Mouse (Mus musculus) left cerebral cortex, adult 8-10 months (tissue): ENCODE measurements around the gene March9. TPM values are rescaled to one million over a fixed set of nuclear protein-coding genes. Genes with fewer than 3 reads are reported as not detected.
"Not testable (repeated sequence)": the region's sequence is repeated elsewhere in the genome, so short reads cannot be mapped to it uniquely, and the experiment has no call there.

Experiments
- DNase-seq, 2 experiments: peaks; one replicate each; pipeline ENCODE4 v3.0.0; 2022; ENCODE audit warnings: low spot score in 2 of 2
- total RNA-seq, 4 experiments: library from RNA; stranded (reverse); gene quantifications; 2 replicates each; pipeline ENCODE4 v1.2.4; 2022

The March9 gene
- total RNA-seq, 4 experiments from 2014 or later, result 19.8 to 21.5 (median 21.2) TPM

DNA sequence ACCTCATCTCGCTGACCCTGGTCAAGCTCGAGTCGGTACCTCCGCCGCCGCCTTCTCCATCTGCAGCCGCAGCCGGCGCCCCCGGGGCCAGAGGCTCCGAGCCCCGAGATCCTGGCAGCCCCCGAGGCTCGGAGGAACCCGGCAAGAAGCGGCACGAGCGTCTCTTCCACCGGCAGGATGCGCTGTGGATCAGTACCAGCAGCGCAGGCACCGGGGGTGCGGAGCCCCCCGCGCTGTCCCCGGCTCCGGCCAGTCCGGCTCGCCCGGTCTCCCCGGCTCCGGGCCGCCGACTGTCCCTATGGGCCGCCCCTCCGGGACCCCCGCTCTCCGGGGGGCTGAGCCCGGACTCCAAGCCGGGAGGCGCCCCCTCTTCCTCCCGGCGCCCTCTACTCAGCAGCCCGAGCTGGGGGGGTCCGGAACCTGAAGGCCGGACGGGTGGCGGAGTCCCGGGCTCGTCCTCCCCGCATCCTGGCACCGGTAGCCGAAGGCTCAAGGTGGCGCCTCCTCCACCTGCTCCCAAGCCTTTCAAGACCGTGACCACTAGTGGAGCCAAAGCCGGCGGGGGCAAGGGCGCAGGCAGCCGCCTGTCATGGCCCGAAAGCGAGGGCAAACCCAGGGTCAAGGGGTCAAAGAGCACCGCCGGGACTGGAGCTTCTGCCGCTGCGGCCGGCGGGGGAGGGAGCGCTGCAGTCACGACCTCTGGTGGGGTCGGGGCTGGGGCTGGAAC lies 19.8 kb upstream of the March9 start:
- DNase-seq, result no peak

DNA sequence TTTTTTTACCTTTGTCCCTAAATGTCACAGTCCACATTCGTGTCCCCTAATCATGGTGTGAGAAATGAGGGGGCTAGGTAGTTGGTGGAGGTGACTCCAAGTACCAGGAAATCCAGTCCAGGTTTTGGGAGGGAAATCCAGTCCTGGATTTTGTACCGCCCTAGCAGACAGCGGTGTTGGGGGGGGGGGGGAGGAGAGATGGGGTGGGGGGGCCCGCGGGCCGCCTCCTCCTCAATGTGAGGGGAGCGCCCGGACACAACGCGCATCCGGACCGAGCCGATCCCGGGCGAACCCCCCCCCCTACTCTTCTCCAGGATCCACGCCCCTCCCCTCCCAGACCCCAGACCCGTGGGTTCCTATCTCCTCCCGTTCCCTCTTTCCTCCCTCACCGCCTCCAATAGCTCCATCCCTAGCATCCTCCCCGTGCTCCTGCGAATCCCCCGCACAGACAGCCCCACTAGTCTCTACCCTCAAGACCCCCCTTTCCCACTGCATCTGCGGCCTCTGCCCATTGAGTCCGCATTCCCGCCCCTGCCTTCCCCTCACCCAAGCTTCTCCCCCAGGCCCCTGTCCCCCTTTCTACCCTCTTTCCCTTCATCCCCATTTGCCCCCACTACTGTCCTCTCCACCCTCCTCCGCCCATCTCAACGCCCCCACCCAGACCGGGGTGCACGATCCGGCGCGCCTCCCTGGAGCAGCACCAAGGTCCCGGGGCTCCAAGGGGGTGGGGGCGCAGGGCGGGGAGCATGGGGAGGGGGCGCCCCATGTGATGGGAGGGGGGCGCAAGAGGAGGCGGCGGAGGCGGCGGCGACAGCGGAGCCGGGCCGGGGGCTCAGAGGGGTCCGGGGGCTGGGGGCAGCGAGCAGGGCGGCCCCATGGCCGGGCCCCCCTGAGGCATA lies 18.9 kb upstream of the March9 start:
- no peak for DNase-seq

GRCm38 (mm10) chr10:127078001-127078676 lies 18.2 kb upstream of the March9 start:
- DNase-seq, result peak in 1 of 2 experiments; percentile 86

DNA sequence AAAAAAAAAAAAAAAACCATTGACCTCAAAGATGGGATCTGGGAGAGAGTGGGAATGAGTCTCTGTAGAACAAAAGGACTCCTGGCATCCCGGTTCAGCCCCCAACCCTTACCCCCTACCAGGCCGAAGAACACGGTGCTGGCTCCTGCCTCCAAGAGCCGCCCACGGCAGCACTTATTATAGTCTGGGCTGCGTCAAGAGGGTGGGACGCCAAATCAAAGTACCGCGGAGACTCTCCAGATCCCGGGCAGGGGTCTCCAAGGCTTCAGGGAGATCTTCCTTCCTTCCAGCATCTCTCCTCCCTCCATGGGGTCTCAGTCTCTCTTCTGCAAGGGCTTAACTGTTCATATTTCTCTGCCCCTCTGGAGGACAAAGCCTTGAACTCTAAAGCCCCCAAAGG lies 17.5 kb upstream of the March9 start:
- no peak for DNase-seq

DNA sequence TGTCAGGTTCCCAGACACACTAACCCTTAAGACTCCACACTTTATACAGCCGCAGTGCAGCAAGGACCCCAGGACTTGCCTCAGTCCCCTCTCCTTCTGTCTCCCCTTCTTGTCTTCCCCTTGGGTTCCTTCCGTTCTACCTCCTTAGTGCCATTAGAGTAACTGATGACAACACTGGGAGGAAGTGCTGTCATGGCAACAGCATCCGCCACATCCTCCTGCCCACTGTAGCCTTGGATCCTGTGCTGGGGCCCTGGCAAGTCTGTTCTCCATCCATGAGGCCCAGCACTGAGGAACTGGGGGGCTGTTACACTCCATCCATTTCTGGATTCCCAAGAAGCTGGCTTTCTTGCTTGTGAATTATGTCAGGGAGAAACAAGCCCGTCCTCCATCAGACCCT lies 16.1 kb upstream of the March9 start:
- DNase-seq, result no peak

DNA sequence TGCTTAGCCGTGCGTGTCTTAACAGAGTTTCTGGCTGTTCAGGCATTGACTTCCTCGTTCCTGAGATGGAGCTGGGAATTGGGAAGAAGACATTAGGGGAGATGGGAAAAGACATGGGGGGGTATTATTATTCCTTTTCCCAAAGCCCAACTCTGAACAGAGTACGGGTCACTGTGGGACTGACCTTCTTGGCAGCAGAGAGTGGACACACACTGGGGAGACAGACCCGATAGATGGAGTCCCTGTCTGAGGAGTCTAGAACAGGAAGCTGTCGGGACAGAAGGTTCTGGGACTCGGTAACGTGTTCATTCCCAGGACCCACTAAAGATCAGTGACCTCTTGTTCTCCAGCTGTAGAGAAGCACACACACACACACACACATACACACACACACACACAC lies 15.7 kb upstream of the March9 start:
- no peak for DNase-seq

GRCm38 (mm10) chr10:127075080-127075479 lies 15.1 kb upstream of the March9 start, which contains the start of gene Agap2:
TSS of gene Agap2 (plus strand) at chr10:127075284.
- no peak for DNase-seq

DNA sequence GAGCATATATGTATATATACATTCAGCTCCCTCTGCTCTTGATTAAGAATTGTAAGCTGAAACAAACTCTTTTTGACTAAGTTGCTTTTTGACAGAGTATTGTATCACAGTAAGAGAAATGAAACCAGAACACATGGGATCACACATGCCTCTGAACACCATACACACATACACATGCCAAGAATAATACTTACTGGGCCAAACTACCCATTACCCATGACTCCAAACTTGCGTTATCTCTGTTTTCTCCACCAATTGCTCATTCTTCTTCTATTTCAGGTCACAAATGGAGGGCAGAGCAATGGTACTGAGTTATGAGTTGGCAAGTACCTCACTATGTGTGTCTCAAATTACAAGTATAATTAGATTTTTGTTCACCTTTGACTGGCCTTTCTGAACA lies 14.0 kb upstream of the March9 start:
- no peak for DNase-seq

GRCm38 (mm10) chr10:127072969-127073368 lies 13.0 kb upstream of the March9 start:
- DNase-seq, result not testable (repeated sequence)

DNA sequence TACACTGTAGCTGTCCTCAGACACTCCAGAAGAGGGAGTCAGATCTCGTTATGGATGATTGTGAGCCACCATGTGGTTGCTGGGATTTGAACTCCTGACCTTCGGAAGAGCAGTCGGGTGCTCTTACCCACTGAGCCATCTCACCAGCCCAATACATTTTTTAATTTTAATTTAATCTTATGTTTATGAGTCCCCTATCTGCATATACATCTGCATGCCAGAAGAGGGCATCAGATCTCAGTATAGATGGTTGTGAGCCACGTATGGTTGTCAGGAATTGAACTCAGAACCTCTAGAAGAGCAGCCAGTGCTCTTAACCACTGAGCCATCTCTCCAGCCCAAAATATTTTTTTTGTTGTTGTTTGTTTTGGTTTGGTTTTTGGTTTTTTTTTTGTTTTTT lies 12.3 kb upstream of the March9 start:
- DNase-seq, result not testable (repeated sequence)

- no peak for DNase-seq
These were observed 11.2 kb upstream of the March9 start for GRCm38 (mm10) chr10:127071203-127071602.

DNA sequence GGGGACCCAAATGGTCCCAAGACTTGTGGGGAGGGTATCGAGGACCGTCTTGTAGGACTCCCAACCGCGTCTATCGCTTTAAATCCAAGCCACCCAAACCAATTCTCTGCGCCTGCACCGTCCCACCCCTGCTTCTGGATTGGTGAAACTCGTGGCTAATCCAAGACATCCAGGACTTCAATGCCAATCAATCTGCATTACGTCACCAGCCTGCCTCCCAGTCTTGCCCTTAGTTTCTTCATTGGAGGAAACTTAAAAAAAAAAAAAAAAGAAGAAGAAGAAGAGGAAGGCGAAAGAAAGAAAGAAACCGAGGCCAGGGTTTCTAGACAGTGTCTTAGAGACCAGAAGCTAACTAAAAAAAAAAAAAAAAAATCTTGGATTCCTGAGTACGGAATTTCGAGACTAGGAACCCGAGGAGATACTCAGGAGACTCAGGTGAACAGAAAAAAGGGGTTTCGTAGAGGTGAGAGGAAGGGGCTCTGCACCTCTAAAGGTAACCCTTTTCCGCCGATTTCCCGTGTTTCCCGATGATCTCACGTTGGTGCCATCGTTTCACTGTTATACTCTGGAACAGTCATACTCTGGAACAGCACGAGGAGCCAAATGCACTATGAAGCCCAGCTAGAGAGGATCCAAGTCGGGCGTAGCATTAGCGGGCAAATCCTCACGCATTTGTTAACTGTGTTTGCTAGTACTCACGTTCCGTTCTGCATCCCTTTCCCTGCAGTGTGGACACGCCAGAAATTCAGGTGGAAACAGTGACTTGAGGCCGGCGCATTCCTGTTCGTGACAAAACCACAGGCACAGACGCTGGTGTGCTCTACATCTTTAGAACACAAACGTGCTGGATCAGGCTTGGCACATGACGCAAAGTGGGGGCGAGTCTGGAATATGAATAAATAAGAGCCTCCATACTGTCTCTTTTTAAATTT lies 10.5 kb upstream of the March9 start, which contains the start of gene Tspan31:
Gene Tspan31 (minus strand): TSS at position 75 of the 932 bp plus-strand sequence.
- DNase-seq, result peak; percentile 84 to 95

DNA sequence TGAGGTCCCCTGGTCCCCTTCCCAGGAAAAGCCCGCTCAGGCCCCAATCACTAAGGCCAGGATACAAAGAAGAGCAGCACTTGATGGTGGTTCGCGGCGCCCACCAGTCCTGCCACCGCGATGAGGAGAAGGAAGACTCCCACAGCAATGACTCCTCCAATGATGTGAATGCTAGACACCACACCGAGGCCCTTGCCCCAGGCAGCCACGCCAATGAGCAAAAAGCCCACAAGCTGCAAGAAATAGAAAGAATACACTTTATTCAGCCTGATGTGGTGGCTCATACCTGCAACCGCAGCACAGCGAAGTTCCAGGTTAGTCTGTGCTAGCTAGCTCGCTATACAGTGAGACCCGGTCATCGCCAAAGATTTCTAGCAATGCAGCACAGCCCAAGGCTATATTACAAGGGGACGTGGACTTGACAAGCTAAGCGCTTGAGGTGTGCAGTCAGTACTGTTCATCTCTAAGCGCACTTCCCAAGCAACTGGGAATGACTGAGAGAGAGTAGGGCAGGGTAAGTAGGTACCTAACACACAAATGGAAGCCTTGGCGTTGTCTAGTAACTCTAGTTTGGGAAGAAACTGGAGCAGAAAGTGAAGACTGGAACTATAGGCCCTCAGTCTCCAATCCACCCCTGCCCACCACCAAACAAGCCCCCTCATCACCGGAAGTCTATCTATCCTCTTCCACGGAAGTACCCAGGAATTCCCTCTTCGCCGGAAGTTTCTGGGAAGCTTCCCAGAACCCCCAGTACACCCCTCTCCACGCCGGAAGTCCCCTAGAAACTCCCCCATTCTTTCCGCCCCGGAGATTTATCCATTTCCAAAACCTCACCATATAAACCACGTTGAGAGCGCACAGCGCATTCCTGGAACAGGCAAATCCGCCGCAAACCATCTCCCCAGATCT lies 9.6 kb upstream of the March9 start:
- DNase-seq, result no peak

DNA sequence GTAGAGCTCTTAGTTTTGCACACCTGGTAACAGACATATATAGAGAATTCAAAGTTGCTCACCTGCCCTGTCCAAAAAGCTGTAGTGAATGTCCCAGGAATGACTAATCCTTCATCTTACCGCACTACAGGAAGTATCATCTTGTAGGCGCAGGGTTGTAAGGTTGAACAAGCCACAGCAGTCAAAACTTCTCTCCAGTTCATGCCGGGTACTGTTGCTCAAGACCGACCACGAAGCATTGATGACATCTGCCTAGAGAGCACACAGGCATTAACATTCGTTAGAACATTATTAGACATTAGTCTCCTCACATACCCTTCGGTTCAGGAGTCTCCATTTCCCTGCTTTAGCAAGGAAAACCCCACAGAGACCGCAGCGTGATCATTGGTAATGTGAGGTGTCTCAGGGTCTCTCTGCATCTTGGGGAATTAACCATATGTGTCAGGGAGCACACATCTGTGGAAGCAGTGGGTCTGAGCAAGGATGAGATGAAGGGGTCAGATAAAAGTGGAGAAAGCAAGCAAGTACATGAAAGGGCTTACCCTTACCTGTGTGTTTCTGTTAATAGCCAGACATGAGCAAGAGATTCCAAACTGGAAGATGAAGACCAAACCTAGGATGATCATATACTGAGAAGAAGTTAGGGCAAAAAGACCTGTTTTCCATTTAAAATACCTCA lies 8.5 kb upstream of the March9 start:
- DNase-seq, result no peak

- DNase-seq, result no peak
These were observed 6.6 kb upstream of the March9 start for GRCm38 (mm10) chr10:127066519-127067018.

- no peak for DNase-seq
These were observed 6.0 kb upstream of the March9 start for GRCm38 (mm10) chr10:127065981-127066380.

DNA sequence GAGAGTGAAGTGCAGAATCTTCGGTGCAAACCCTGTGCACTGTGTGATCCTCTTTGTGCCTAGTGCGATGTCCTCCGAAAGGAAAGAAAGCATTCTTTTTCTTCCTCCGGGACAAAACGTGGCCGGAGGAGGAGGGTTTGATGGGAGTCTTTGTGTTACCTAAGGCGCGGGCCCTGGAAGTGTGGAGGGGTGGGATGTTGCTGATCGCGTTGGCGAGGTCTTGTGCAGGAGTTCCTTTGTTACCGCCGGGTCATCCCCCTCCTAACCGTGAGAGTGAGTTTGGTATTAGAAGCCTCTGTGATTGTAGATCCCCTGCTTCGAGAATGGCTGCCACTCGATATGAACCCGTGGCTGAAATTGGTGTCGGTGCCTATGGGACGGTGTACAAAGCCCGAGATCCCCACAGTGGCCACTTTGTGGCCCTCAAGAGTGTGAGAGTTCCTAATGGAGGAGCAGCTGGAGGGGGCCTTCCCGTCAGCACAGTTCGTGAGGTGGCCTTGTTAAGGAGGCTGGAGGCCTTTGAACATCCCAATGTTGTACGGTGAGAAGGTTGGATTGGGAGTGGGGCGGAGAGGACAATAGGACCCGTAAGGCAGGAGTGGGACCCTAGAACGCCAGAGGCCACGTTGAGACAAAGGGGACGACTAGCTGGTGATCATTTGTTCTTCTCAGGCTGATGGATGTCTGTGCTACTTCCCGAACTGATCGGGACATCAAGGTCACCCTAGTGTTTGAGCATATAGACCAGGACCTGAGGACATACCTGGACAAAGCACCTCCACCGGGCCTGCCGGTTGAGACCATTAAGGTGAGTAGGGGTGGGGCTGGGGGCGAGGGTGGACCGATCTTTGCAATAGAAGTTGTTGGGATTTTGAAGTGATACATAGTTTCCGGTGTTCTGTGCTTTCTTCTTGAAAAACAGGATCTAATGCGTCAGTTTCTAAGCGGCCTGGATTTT lies 4.2 kb upstream of the March9 start:
- DNase-seq, result no peak
